Mouse (Mus musculus): Measurements from ENCODE around the gene Lgals4. TPM values are rescaled to one million over a fixed set of nuclear protein-coding genes. Genes with fewer than 3 reads are reported as not detected.

Lgals4 gene
- polyA plus RNA-seq (2016; fragmentation: Nextera tagmentation; extraction: Ambion mirVana), result 5.4 and 7.3 TPM in 2 replicates

DNA sequence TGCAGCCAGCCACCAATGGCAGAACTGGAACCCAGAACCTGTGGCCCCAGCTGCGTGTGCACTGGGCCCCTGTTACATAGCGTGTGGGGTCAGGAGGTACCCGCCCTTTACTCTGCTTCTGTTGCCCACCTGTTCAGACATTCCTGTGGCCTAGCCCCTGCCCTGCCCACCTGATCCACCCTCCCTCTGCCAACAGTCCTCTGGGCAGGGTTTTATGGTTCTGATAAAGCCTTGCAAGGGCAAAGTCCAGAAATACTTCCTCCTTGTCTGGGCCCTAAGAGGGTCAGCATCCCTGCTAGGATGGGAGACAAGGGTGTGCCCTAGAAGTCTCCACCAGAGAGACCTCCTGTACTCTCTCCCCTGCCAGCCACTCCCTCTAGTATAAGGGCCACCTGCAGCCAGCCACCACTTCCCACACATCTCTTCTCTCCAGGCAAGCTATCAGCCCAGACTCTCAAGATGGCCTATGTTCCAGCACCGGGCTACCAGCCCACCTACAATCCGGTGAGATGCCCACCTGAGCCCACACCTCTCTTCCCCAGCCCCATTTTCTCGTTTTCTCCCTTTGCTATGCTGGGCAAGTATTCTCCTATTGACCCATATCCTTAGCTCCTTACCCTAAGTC lies at the start of gene Lgals4:
Gene Lgals4, plus strand, starts transcription at position 132 of the 625 bp plus-strand sequence.
- peaks cover 29% of the 10 kb centered on the region for H3K36me3 ChIP-seq
- H3K4me2 ChIP-seq (replicated peaks), result no peak within 1 kb of the TSS
- ATAC-seq (ENCODE audit: insufficient number of reproducible peaks, insufficient read depth, low FRiP score, low TSS enrichment), result no peak
- H3K27me3 ChIP-seq, result no peaks in the 10 kb centered on the region
- no peak within 1 kb of the TSS for H3K27ac ChIP-seq
- no peak within 1 kb of the TSS for H3K9ac ChIP-seq
- H3K4me1 ChIP-seq, result no peaks in the 10 kb centered on the region
- no peaks in the 10 kb centered on the region for H3K9me3 ChIP-seq
- H3K4me3 ChIP-seq, result no peak within 1 kb of the TSS
- 84% methylated on average over 6 of the region's 6 CpGs for WGBS

- peaks cover 37% of the 10 kb centered on the region for H3K36me3 ChIP-seq
- H3K27me3 ChIP-seq, result no peaks in the 10 kb centered on the region
- no peak overlapping the region for H3K9ac ChIP-seq
- H3K27ac ChIP-seq, result 0 out of 2 replicates have a peak overlapping the region, but pooled peaks have one; percentile 13
- H3K9me3 ChIP-seq, result no peaks in the 10 kb centered on the region
- no peak overlapping the region for H3K4me3 ChIP-seq
- H3K4me2 ChIP-seq (replicated peaks), result no peak overlapping the region
- WGBS, result 82% methylated on average over 5 of the region's 5 CpGs
- ATAC-seq (ENCODE audit: insufficient number of reproducible peaks, insufficient read depth, low FRiP score, low TSS enrichment), result no peak
- peaks cover 17% of the 10 kb centered on the region for H3K4me1 ChIP-seq
These were observed 48.5 kb upstream of the Lgals4 start for GRCm38 (mm10) chr7:28785161-28785560.

GRCm38 (mm10) chr7:28787884-28788283 lies 45.8 kb upstream of the Lgals4 start:
- 91% methylated on average over 9 of the region's 9 CpGs for WGBS
- peaks cover 35% of the 10 kb centered on the region for H3K36me3 ChIP-seq
- no peak overlapping the region for H3K4me3 ChIP-seq
- no peak overlapping the region for H3K9ac ChIP-seq
- H3K27ac ChIP-seq, result no peak overlapping the region
- ATAC-seq (ENCODE audit: insufficient number of reproducible peaks, insufficient read depth, low FRiP score, low TSS enrichment), result no peak
- H3K4me2 ChIP-seq (replicated peaks), result no peak overlapping the region
- peaks cover 14% of the 10 kb centered on the region for H3K4me1 ChIP-seq
- H3K27me3 ChIP-seq, result no peaks in the 10 kb centered on the region
- no peaks in the 10 kb centered on the region for H3K9me3 ChIP-seq

DNA sequence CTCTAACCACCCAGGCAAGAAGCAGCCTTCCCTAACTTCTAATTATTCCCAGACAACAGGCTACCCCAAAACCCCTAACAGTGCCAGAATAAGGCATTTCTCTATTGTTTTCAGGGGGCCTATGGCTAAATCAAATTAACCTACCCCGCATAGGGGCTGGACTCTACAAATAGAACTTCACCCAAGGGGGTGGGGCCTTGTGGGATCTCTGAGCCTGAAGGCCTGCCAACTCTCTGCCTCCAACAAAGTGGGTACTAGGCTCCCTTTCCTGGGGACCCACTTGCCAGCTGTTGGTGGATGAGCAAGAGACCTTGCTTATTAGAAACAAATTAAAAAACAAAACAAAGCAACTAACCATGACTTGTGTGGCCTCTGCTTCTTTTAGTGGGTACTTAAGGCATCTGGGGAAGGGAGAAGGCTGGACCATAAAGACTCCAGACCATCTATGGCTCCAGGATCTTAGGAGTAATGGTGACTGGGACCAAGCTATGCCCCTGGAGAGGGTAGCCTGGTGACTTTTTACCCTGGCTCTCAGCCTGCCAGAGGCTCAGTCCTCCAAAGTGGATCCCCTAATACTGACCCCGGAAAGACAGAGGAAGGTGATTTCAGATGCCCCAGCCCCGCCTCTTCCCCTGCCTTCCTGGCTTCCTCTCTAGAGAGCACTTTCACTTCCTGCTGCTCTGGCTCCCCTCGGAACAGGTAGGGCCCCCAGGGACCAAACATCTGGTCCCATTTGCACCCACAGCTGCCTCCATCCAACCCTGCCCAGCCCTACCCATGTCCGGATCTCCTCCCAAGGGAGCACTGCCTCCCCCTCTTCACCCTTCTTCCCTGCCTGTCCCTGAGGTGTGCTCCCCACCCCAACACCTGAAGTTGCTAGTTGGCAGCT lies 45.1 kb upstream of the Lgals4 start, which contains the start of gene Rinl:
Gene Rinl, plus strand, starts transcription at position 663 of the 889 bp plus-strand sequence.
- Histone ChIP-seq H3K9me3 (no peaks in the 10 kb centered on the region), H3K4me1 (peaks cover 14% of the 10 kb centered on the region), H3K4me2 (replicated peaks) (no peak within 1 kb of the TSS), H3K36me3 (peaks cover 29% of the 10 kb centered on the region), H3K4me3 (no peak within 1 kb of the TSS), H3K27ac (peak within 1 kb of the TSS; percentile 73), H3K27me3 (no peaks in the 10 kb centered on the region), H3K9ac (peak within 1 kb of the TSS; percentile 13; the same call in 1 of the 2 replicates)
- ATAC-seq (ENCODE audit: insufficient number of reproducible peaks, insufficient read depth, low FRiP score, low TSS enrichment), result no peak
- WGBS, result 58% methylated on average over 5 of the region's 5 CpGs

DNA sequence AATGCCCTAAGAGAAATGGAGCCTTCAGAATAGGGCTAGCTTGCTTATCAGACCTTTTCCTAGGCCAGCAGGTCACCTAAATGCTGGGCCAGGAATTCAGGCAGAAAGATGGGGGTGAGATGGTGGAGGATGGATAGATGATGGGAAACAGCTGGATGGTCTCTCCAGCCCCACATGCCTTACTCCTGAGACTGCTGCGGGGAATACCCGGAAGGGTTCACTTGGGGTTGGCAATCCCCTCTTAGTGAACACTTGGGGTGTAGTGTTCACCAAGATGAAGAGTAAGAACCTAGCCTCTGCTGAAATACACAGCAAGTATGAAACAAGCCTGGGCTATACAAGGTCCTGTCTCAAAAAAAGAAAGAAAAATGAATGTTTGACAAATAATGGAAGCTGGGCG lies 44.4 kb upstream of the Lgals4 start:
- no peak for ATAC-seq (ENCODE audit: insufficient number of reproducible peaks, insufficient read depth, low FRiP score, low TSS enrichment)
- Histone ChIP-seq H3K4me2 (replicated peaks) (no peak overlapping the region), H3K9me3 (no peaks in the 10 kb centered on the region), H3K4me3 (no peak overlapping the region), H3K27me3 (no peaks in the 10 kb centered on the region), H3K27ac (peak overlapping the region; percentile 73), H3K36me3 (peaks cover 24% of the 10 kb centered on the region), H3K9ac (peak overlapping the region; percentile 13; the same call in 1 of the 2 replicates), H3K4me1 (peaks cover 14% of the 10 kb centered on the region)
- WGBS, result 33% methylated on average over 3 of the region's 3 CpGs

DNA sequence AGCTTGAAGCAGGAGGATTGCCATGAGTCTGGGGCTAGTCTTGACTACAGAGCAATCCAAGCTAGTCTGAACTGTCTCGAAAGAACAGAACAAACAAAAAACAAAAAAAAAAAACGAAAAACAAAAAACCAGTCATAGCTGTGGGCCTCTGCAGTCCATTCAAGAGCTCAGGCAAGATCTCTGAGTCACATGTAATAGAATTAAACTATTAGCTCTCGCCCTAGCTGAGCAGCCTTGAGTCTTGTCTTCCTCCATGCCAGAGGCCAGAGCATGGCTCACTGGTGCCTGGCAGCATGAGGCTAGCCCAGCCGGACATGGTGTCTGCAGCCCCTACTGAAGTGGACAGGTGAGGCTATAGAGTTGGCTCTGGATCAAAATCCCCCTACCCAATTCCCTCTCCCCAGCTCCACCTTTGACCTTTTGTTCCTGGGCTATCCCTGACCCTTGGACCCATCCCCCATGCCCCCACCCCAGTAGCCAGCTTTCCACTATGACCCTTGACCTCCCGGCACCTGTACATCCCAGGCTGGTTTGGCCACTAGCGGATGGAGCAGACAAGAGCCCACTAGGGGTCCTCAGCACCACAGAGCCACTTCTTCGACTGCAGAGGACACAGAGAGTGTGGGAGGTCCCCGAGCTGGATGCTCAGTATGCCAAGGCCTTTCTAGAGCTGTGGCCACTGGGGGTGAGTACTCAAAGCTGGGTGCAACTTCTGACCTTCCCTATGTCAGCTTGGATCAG lies 43.4 kb upstream of the Lgals4 start:
- ATAC-seq (ENCODE audit: insufficient number of reproducible peaks, insufficient read depth, low FRiP score, low TSS enrichment), result peak; percentile 48; the same call in 1 of the 2 replicates
- no peak overlapping the region for H3K4me2 ChIP-seq (replicated peaks)
- no peak overlapping the region for H3K9ac ChIP-seq
- H3K36me3 ChIP-seq, result peaks cover 24% of the 10 kb centered on the region
- no peaks in the 10 kb centered on the region for H3K9me3 ChIP-seq
- H3K27me3 ChIP-seq, result no peaks in the 10 kb centered on the region
- H3K27ac ChIP-seq, result peak overlapping the region; percentile 73; the same call in 1 of the 2 replicates
- H3K4me1 ChIP-seq, result peaks cover 14% of the 10 kb centered on the region
- WGBS, result 47% methylated on average over 8 of the region's 8 CpGs
- H3K4me3 ChIP-seq, result no peak overlapping the region

DNA sequence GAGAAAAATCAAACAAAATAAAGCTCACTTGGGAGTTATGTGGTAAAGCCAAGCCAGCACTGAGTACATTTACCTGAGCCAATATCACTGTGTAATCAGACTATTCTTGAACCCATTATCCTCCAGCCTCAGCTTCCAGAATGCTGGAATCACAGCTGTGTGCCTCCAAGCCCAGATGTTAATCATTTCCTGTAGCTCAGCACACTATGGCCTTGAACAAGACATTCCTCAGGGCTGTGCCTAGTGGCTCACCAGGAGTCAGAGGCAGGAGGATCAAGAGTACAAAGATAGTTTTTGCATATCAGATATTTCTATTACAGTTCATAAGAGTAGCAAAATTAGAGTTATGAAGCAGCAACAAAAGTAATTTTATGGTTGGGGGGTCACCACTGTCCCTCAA lies 41.9 kb upstream of the Lgals4 start:
- H3K4me1 ChIP-seq, result peaks cover 18% of the 10 kb centered on the region
- no peak overlapping the region for H3K4me2 ChIP-seq (replicated peaks)
- H3K27ac ChIP-seq, result 0 out of 2 replicates have a peak overlapping the region, but pooled peaks have one; percentile 19
- no peak for ATAC-seq (ENCODE audit: insufficient number of reproducible peaks, insufficient read depth, low FRiP score, low TSS enrichment)
- peaks cover 13% of the 10 kb centered on the region for H3K36me3 ChIP-seq
- no peaks in the 10 kb centered on the region for H3K9me3 ChIP-seq
- no peaks in the 10 kb centered on the region for H3K27me3 ChIP-seq
- H3K9ac ChIP-seq, result no peak overlapping the region
- no peak overlapping the region for H3K4me3 ChIP-seq

DNA sequence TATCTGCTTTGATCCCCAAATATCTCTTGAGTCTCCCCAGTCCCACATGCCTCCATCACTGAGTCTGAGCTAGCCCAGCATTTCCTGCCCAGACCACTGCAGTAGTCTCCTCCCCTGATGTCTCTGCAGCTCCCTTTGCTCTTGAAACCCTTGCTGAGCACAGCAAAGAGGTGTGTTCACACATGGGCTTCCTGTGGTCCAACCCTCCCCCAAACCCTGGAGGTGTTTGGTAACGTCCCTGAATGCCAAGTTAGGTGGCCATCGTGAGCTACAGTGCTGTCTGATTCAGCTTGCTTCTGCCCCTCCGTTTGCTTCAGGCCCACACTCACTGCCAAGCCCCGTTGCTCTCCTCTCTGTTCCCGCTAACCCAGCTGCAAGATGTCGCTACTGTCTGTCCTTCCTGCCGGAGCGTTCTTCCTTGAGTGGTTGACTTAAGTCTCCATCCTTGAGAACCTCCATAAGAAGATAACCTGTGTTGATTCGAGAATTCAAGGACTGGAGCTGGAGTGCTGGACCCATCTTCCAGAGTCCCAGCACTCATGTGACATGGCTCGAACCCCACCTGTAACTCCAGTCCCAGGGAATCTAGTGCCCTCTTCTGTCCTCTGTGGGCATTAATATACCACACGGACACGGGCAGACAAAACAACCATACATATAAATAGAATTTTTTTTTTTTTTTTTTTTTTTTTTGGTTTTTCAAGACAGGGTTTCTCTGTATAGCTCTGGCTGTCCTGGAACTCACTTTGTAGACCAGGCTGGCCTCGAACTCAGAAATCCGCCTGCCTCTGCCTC lies 41.1 kb upstream of the Lgals4 start:
- 0 out of 2 replicates have a peak overlapping the region, but pooled peaks have one; percentile 19 for H3K27ac ChIP-seq
- H3K9ac ChIP-seq, result no peak overlapping the region
- H3K27me3 ChIP-seq, result no peaks in the 10 kb centered on the region
- WGBS, result 79% methylated on average over 14 of the region's 14 CpGs
- ATAC-seq (ENCODE audit: insufficient number of reproducible peaks, insufficient read depth, low FRiP score, low TSS enrichment), result no peak
- no peaks in the 10 kb centered on the region for H3K9me3 ChIP-seq
- H3K4me1 ChIP-seq, result peaks cover 21% of the 10 kb centered on the region
- H3K4me2 ChIP-seq (replicated peaks), result no peak overlapping the region
- H3K4me3 ChIP-seq, result no peak overlapping the region
- H3K36me3 ChIP-seq, result peaks cover 6% of the 10 kb centered on the region

DNA sequence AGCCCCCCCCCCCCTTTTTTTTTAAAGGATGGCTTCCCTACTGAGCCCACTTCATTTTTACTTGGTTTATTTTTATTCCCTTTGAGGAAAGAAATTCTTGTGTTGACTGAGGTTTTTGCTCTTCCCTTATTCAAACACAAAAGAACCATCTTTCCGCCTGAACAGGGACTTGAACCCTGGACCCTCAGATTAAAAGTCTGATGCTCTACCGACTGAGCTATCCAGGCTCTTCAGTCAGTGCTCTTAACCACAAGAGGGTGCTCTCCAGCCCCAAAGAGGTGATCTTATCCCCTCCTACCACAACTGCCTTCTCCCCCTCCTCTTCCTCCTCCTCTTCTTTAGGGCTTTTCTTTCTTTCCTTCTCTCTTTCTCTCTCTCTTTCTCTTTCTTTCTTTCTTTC lies 39.8 kb upstream of the Lgals4 start:
- no peak overlapping the region for H3K4me3 ChIP-seq
- WGBS, result 33% methylated on average over 2 of the region's 2 CpGs
- no peaks in the 10 kb centered on the region for H3K9me3 ChIP-seq
- no peak overlapping the region for H3K4me2 ChIP-seq (replicated peaks)
- ATAC-seq (ENCODE audit: insufficient number of reproducible peaks, insufficient read depth, low FRiP score, low TSS enrichment), result no peak
- no peaks in the 10 kb centered on the region for H3K27me3 ChIP-seq
- H3K4me1 ChIP-seq, result peaks cover 18% of the 10 kb centered on the region
- no peaks in the 10 kb centered on the region for H3K36me3 ChIP-seq
- no peak overlapping the region for H3K9ac ChIP-seq
- H3K27ac ChIP-seq, result no peak overlapping the region

DNA sequence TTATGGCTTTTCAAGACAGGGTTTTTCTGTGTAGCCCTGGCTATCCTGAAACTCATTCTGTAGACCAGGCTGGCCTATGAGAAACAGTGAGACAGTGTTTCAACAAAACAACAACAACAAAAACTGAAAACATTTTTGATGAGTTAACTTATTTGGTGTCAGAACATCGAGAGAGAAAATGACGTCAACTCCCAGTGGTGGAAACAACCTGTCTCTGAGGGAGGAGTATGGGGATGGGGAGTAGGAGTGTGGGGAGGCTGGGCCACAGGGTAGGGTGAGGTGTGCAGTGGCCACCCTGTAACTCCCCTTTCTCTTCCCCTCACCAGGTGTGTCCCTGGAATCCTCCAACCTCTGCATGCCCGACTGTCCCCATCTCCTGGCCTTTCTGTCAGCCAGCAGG lies 39.2 kb upstream of the Lgals4 start:
- no peaks in the 10 kb centered on the region for H3K27me3 ChIP-seq
- 75% methylated on average over 3 of the region's 3 CpGs for WGBS
- H3K27ac ChIP-seq, result no peak overlapping the region
- no peak for ATAC-seq (ENCODE audit: insufficient number of reproducible peaks, insufficient read depth, low FRiP score, low TSS enrichment)
- H3K9ac ChIP-seq, result no peak overlapping the region
- no peaks in the 10 kb centered on the region for H3K36me3 ChIP-seq
- no peak overlapping the region for H3K4me2 ChIP-seq (replicated peaks)
- H3K9me3 ChIP-seq, result no peaks in the 10 kb centered on the region
- no peak overlapping the region for H3K4me3 ChIP-seq
- H3K4me1 ChIP-seq, result peaks cover 12% of the 10 kb centered on the region

DNA sequence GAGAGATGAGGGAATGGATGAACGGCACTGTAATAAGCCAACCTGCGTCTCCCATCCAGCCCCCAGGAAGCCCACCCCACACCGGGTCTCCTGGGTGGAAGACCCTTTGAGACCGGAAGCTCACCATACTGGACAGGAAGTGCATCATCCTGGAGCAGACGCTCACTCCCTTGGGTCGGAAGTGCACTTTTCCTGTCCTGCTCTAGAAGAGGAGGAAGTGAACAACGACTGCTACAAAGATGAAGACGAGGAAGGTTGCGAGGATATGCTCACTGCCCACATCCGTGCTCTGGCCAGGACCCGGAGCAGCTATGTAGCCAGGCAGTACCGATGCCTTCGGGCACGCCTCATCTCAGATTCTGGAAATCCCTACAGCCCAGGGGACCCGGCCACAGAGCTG lies 37.8 kb upstream of the Lgals4 start:
- WGBS, result 74% methylated on average over 15 of the region's 15 CpGs
- Histone ChIP-seq H3K36me3 (no peaks in the 10 kb centered on the region), H3K9ac (no peak overlapping the region), H3K27me3 (no peaks in the 10 kb centered on the region), H3K9me3 (no peaks in the 10 kb centered on the region), H3K27ac (0 out of 2 replicates have a peak overlapping the region, but pooled peaks have one; percentile 17), H3K4me2 (replicated peaks) (no peak overlapping the region; the same call in 1 of the 2 replicates), H3K4me3 (no peak overlapping the region), H3K4me1 (peaks cover 7% of the 10 kb centered on the region)
- ATAC-seq (ENCODE audit: insufficient number of reproducible peaks, insufficient read depth, low FRiP score, low TSS enrichment), result no peak

Measured in embryonic facial prominence, embryonic 12.5 days (tissue).